In genomic region chr1:136232285-136232926, GRCm38 (mm10) we compare ENCODE assay signal across 8 mouse cellular contexts. TPM values are rescaled to one million over a fixed set of nuclear protein-coding genes. Genes with fewer than 3 reads are reported as not detected.
A peak's percentile ranks its signal among the peaks of the same experiment; 100 is the strongest.
DNase-seq lines count a peak whose midpoint lies in the region; ATAC-seq and TF ChIP-seq lines count a peak whose summit lies in the region.

No protein-coding gene starts in this region.

- ATAC-seq in forebrain, embryonic 13.5 days, result no peak
- no peak for ATAC-seq in limb, embryonic 15.5 days (ENCODE audit: insufficient number of reproducible peaks, low FRiP score, low TSS enrichment, low read depth)
- ATAC-seq in stomach, postnatal 0 days (ENCODE audit: low FRiP score, low TSS enrichment), result no peak
- ATAC-seq in megakaryocyte progenitor cell, adult 5-6 weeks (replicated peaks; ENCODE audit: poor library complexity), result no peak

- under 1% methylated on average over 9 of the region's 9 CpGs for WGBS in forebrain, embryonic 13.5 days
- 4% methylated on average over 9 of the region's 9 CpGs for WGBS in limb, embryonic 15.5 days
- WGBS in stomach, postnatal 0 days, result 16% methylated on average over 9 of the region's 9 CpGs

- peak; percentile 62 for DNase-seq in thymus, postnatal 0 days (ENCODE audit: low spot score)
- no peak for DNase-seq in thymus, postnatal 36 days
- DNase-seq in stomach, postnatal 0 days (ENCODE audit: low spot score), result peak; percentile 50
- no peak for DNase-seq in left cerebral cortex, adult 9 months (ENCODE audit: low spot score in 2 of 2)
- no peak for DNase-seq in layer of hippocampus, adult 9-11 months

- no peak overlapping the region for H3K27ac ChIP-seq in forebrain, embryonic 13.5 days
- H3K27ac ChIP-seq in limb, embryonic 15.5 days, result no peak overlapping the region
- H3K27ac ChIP-seq in stomach, postnatal 0 days (replicated peaks), result peak overlapping the region; percentile 81

- peak overlapping the region; percentile 74 for H3K4me2 ChIP-seq in forebrain, embryonic 13.5 days
- H3K4me2 ChIP-seq in limb, embryonic 15.5 days, result peak overlapping the region; percentile 94
- peak overlapping the region; percentile 93 for H3K4me2 ChIP-seq in stomach, postnatal 0 days (replicated peaks; ENCODE audit: low read depth)

- TF ChIP-seq CTCF in stomach, postnatal 0 days (IDR thresholded peaks at IDR 0.05; ENCODE audit: low read depth), result no peak

- peak overlapping the region; percentile 58 for H3K4me3 ChIP-seq in forebrain, embryonic 13.5 days
- peak overlapping the region; percentile 59 for H3K4me3 ChIP-seq in limb, embryonic 15.5 days
- peak overlapping the region; percentile 55; the same call in 1 of the 2 replicates for H3K4me3 ChIP-seq in stomach, postnatal 0 days (ENCODE audit: low read depth, low read length)

- H3K4me1 ChIP-seq in forebrain, embryonic 13.5 days, result peaks cover 67% of the 10 kb centered on the region
- peaks cover 63% of the 10 kb centered on the region for H3K4me1 ChIP-seq in limb, embryonic 15.5 days
- H3K4me1 ChIP-seq in stomach, postnatal 0 days (replicated peaks; ENCODE audit: control insufficient read depth, insufficient read depth), result peaks cover 3% of the 10 kb centered on the region

- H3K27me3 ChIP-seq in forebrain, embryonic 13.5 days, result no peaks in the 10 kb centered on the region
- H3K27me3 ChIP-seq in limb, embryonic 15.5 days, result no peaks in the 10 kb centered on the region
- H3K27me3 ChIP-seq in stomach, postnatal 0 days (ENCODE audit: control insufficient read depth, insufficient read depth, low read length), result no peaks in the 10 kb centered on the region

- H3K36me3 ChIP-seq in forebrain, embryonic 13.5 days (ENCODE audit: poor library complexity, severe bottlenecking), result peaks cover 2% of the 10 kb centered on the region; the same call in 1 of the 2 replicates
- no peaks in the 10 kb centered on the region for H3K36me3 ChIP-seq in limb, embryonic 15.5 days
- H3K36me3 ChIP-seq in stomach, postnatal 0 days (ENCODE audit: control insufficient read depth, insufficient read depth, low read length), result no peaks in the 10 kb centered on the region

- no peaks in the 10 kb centered on the region for H3K9me3 ChIP-seq in forebrain, embryonic 13.5 days (replicated peaks)
- H3K9me3 ChIP-seq in limb, embryonic 15.5 days, result no peaks in the 10 kb centered on the region
- no peaks in the 10 kb centered on the region for H3K9me3 ChIP-seq in stomach, postnatal 0 days (ENCODE audit: control insufficient read depth, low read length)

- H3K9ac ChIP-seq in forebrain, embryonic 13.5 days, result peak overlapping the region; percentile 76
- no peak overlapping the region for H3K9ac ChIP-seq in limb, embryonic 15.5 days
- H3K9ac ChIP-seq in stomach, postnatal 0 days (ENCODE audit: low read length), result 0 out of 2 replicates have a peak overlapping the region, but pooled peaks have one; percentile 64

- TF ChIP-seq EP300 in stomach, postnatal 0 days (optimal IDR thresholded peaks at IDR 0.05), result no peak

RNA-seq across cellular contexts. Expression of gene Inava, which starts 1.7 kb away (rescaled TPM):
- 5.0 and 5.9 TPM in 2 replicates for polyA plus RNA-seq in thymus, postnatal 0 days (2015; fragmentation: Nextera tagmentation; extraction: Ambion mirVana)
- 8.3 and 10.0 TPM in 2 replicates for polyA plus RNA-seq in forebrain, embryonic 13.5 days (2015; fragmentation: Nextera tagmentation; extraction: Ambion mirVana)
- polyA plus RNA-seq in limb, embryonic 15.5 days (2015; fragmentation: Nextera tagmentation; extraction: Ambion mirVana), result 14.3 and 15.8 TPM in 2 replicates
- 32.0 and 35.7 TPM in 2 replicates for polyA plus RNA-seq in stomach, postnatal 0 days (2015; fragmentation: Nextera tagmentation; extraction: Ambion mirVana)
- total RNA-seq in megakaryocyte progenitor cell, adult 5-6 weeks (2015), result not detected in 2 replicates
- total RNA-seq in megakaryocyte progenitor cell, adult 5-6 weeks (2017), result not detected in 2 replicates

RNA-seq across cellular contexts. Expression of gene Mroh3, which starts 19.8 kb away (rescaled TPM):
- 0.05 and 0.46 TPM in 2 replicates for polyA plus RNA-seq in thymus, postnatal 0 days (2015; fragmentation: Nextera tagmentation; extraction: Ambion mirVana)
- 0.20 TPM in 1 of 2 replicates, not detected in the other for polyA plus RNA-seq in forebrain, embryonic 13.5 days (2015; fragmentation: Nextera tagmentation; extraction: Ambion mirVana)
- 0.40 TPM in 1 of 2 replicates, not detected in the other for polyA plus RNA-seq in limb, embryonic 15.5 days (2015; fragmentation: Nextera tagmentation; extraction: Ambion mirVana)
- 0.34 and 0.78 TPM in 2 replicates for polyA plus RNA-seq in stomach, postnatal 0 days (2015; fragmentation: Nextera tagmentation; extraction: Ambion mirVana)
- total RNA-seq in megakaryocyte progenitor cell, adult 5-6 weeks (2015), result not detected in 2 replicates
- total RNA-seq in megakaryocyte progenitor cell, adult 5-6 weeks (2017), result not detected in 2 replicates

RNA-seq across cellular contexts. Expression of gene Gpr25, which starts 28.3 kb away (rescaled TPM):
- polyA plus RNA-seq in thymus, postnatal 0 days (2015; fragmentation: Nextera tagmentation; extraction: Ambion mirVana), result 2.0 and 2.3 TPM in 2 replicates
- polyA plus RNA-seq in forebrain, embryonic 13.5 days (2015; fragmentation: Nextera tagmentation; extraction: Ambion mirVana), result not detected in 2 replicates
- polyA plus RNA-seq in limb, embryonic 15.5 days (2015; fragmentation: Nextera tagmentation; extraction: Ambion mirVana), result not detected in 2 replicates
- polyA plus RNA-seq in stomach, postnatal 0 days (2015; fragmentation: Nextera tagmentation; extraction: Ambion mirVana), result 0.12 TPM in 1 of 2 replicates, not detected in the other
- not detected in 2 replicates for total RNA-seq in megakaryocyte progenitor cell, adult 5-6 weeks (2015)
- not detected in 2 replicates for total RNA-seq in megakaryocyte progenitor cell, adult 5-6 weeks (2017)

Comparison
In these comparisons a context has a peak if more than half of its experiments do, and no peak if none do; other contexts are left out.
1. DNase-seq: peak in thymus, postnatal 0 days (single experiment) and stomach, postnatal 0 days (single experiment); none in thymus, postnatal 36 days (0 of 2), left cerebral cortex, adult 9 months (0 of 2) and layer of hippocampus, adult 9-11 months (single experiment).
2. Peak in every context shown above with its lines, with median percentiles within 50 percentile points of each other: H3K4me2 ChIP-seq and H3K4me3 ChIP-seq.